Mouse (Mus musculus) thymus, postnatal 36 days (tissue): ENCODE data around the gene Gtf2a1l.

ENCODE experiments used
- DNase-seq, 2 experiments: peaks; one replicate each; pipeline ENCODE4 v3.0.0; 2022; ENCODE audit warnings: mixed read lengths in 2 of 2

Gene Gtf2a1l

DNA sequence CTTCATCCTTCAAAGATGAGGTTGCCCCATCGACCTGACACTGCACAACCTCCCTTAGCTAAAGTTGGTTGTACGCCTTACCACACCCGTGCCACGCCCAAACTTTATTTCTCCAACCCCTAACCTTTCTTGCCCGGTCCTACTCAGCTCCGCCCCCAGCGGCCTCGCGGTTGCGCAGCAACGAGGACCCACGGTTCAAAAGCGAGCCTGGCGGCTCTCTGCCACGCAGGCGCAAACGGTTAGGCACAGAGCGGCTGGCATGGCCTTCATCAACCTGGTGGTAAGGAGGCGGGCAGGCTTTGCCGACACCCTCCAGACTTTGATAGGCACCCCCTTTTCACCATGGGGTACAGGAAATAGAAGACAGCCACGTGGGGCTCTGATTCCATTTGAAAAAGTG lies at the start of gene Gtf2a1l:
Gtf2a1l (plus strand) TSS at position 209 of the 400 bp plus-strand sequence.
- DNase-seq = peak; percentile 47 to 63

- peak; percentile 22 to 36 for DNase-seq
Measured at GRCm38 (mm10) chr17:88620935-88621334, 47.5 kb upstream of the Gtf2a1l start.

- DNase-seq = no peak
Measured at GRCm38 (mm10) chr17:88621374-88621773, 47.1 kb upstream of the Gtf2a1l start.

GRCm38 (mm10) chr17:88622711-88623110 lies 45.7 kb upstream of the Gtf2a1l start:
- no peak for DNase-seq

GRCm38 (mm10) chr17:88624386-88624785 lies 44.1 kb upstream of the Gtf2a1l start:
- no peak for DNase-seq

DNA sequence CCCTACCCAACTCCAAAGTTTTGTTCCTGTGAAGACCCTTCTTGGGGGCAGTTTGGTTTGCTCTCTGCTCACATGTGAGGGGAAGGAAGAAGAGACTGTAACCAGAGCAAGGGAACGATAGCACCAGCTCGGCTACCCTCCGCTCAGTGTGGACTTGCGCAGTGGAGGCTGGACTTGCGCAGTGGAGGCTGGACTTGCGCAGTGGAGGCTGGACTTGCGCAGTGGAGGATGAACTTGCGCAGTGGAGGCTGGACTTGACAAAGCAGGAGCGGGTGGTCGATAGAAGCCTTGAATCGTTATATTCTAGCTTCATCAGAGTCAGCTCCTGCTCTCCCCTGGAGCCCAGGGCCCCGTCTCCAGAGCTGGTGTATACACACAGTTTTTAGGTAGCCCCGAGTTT lies 43.1 kb upstream of the Gtf2a1l start:
- DNase-seq = no peak

- DNase-seq = no peak
Measured at GRCm38 (mm10) chr17:88625931-88626330, 42.5 kb upstream of the Gtf2a1l start.

DNA sequence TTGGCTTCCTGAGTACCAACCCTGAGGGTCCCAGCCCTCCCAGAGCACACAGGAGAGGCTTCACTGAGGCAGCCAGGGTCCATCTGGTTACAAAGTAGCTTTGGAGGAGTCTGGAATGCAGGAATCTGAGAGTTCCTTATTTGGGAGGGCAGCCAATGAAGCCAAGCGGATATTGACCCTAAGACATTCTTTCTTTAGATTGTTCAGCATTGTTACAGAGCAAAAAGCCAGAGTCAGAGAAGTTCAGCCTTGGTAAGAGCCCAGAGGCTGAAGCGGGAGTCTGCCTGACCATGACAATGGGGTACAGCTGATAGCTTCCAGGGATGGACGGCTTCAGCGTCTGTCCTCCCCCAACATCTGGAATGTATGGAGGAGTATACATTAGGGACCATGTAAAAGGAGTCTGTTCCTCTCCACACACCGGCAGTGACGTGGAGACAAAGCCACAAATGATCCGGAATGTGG lies 42.1 kb upstream of the Gtf2a1l start:
- no peak for DNase-seq

GRCm38 (mm10) chr17:88627150-88627549 lies 41.3 kb upstream of the Gtf2a1l start:
- DNase-seq = no peak

- no peak for DNase-seq
Measured at GRCm38 (mm10) chr17:88628676-88629380, 39.6 kb upstream of the Gtf2a1l start.

DNA sequence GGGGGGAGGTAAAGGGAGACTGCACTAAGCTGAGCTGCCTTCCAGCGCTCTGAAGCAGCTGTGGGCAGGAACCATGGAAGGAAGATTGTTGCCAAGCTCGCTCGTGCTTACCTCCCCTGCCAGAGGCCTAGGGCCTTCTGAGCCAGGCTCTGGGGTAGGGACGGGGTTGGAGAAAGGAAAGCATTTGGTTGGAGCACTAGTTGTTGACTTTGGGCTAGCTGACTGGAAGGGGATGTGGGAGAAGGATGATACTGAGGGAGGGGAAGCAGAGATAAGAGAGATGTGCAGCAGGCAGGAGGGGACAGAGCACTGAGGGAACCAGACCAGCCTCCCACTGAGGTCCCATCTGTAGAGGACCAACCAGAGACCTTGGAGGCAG lies 39.1 kb upstream of the Gtf2a1l start:
- DNase-seq = peak in 1 of 2 experiments; percentile 16

GRCm38 (mm10) chr17:88629931-88630553 lies 38.4 kb upstream of the Gtf2a1l start:
- DNase-seq = no peak

GRCm38 (mm10) chr17:88630554-88630948 lies 37.9 kb upstream of the Gtf2a1l start:
- DNase-seq = no peak

DNA sequence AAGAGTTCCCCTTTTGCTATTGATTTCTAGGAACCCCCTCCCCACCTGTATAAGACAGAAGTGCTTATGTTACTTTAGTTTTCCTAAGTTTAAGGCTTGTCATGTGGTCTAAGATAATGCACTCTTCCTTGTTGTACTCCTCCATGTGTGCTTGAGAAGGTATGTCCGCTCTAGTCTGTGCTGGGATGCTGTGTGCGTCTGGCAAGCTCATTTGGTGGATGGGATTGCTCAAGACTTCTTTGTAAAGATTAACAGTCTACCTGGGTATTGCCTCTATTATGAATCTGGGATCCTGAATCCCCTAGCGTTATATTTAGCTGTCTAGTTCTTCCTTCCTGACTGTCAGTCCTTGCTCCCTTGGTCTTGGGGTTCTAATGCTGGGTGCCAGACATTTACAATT lies 35.8 kb upstream of the Gtf2a1l start:
- no peak for DNase-seq

GRCm38 (mm10) chr17:88636076-88636475 lies 32.4 kb upstream of the Gtf2a1l start:
- no peak for DNase-seq

GRCm38 (mm10) chr17:88636587-88636986 lies 31.9 kb upstream of the Gtf2a1l start:
- no peak for DNase-seq

GRCm38 (mm10) chr17:88641012-88641411 lies 27.4 kb upstream of the Gtf2a1l start:
- peak; percentile 60 to 71 for DNase-seq

DNA sequence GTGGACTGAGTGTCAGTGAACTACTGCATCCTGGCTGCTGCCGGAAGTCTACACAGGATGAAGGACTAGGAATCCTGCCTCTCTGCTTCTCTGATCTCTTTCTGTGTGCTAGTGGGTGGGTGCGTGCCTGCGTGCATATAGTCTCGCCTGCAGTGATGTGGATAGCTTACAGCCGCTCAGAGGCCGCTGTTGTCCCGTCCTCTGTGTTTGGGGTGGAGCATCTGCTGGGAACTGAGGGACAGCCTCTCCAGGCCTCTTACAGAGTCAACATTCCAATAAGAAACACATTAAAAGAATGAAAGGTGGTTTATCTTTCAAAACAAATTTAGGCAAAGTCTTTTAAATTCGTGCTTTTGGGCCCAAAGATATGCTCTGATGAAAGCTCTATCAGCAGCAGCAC lies 26.6 kb upstream of the Gtf2a1l start:
- no peak for DNase-seq

DNA sequence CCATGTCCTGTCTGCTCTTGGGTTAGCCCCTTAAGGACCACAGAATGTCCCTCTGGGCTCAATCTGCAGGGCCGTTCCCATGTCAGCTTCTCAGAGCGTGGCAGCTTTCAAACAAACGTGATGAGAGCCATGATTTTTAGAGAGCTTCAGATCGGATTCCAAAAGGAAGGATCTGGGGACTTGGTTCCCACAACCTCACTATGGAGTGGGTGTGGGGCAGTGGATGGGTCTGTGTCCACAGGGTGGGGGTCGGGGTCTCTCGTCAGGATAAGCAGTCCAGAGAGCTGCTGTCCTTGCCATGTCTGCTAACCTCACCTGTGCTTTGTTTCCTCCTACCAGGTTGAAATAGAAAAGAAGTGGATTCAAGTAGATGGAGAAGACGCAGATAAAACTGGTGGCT lies 23.6 kb upstream of the Gtf2a1l start:
- DNase-seq = no peak

GRCm38 (mm10) chr17:88645299-88645698 lies 23.2 kb upstream of the Gtf2a1l start:
- no peak for DNase-seq

GRCm38 (mm10) chr17:88647149-88647548 lies 21.3 kb upstream of the Gtf2a1l start:
- no peak for DNase-seq

GRCm38 (mm10) chr17:88652010-88652409 lies 16.4 kb upstream of the Gtf2a1l start:
- DNase-seq = peak; percentile 39 to 53

DNA sequence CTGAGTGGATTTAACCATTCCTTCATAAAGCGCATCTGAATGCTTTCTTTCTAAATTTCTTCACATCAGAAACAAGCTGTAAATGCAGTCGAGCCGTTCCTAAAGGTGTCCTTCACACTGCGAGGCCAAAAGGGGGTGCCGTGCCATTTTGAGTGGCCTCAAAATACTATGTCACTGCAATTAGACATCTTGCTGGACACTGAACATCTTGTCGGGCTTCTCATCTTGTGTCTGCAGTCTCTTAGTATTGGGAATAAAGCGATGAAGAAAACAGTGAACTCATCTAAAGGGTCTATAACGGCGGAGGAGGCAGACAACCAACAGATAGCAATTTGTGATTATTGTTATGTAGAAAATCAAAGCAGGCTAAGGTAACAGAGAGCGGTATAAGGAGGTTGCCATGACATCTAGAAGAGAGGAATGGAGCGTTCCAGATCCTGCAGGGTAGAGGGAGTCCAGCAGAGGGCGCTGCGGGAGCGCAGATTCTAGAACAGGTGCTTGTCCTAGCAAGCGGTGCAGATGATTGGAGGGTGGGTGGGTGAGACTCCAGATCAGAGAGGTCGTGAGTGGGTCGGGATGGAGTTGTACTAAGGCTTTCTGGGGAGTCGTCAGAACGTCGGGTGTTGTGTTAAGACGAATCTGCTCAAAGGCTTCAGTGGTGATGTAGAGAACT lies 15.6 kb upstream of the Gtf2a1l start:
- DNase-seq = peak; percentile 71 to 80

- DNase-seq = no peak
Measured at GRCm38 (mm10) chr17:88653375-88653769, 15.1 kb upstream of the Gtf2a1l start.
